Mouse (Mus musculus): ENCODE measurements around the gene Med9.
"Not testable (repeated sequence)": the region's sequence is repeated elsewhere in the genome, so short reads cannot be mapped to it uniquely, and the experiment has no call there.

Gene Med9

DNA sequence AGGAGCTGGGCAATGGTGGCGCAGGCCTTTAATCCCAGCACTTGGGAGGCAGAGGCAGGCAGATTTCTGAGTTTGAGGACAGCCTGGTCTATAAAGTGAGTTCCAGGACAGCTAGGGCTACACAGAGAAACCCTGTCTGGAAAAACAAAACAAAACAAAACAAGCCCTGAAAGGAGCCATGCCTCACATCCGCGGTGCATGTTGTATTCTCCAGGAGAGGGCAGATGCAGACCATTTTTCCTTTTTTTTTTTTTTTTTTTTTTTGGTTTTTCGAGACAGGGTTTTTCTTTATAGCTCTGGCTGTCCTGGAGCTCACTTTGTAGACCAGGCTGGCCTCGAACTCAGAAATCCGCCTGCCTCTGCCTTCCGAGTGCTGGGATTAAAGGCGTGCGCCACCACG is 3.2 kb upstream of the Med9 start:
- DNase-seq (ENCODE audit: low spot score in 2 of 2): not testable (repeated sequence)

DNA sequence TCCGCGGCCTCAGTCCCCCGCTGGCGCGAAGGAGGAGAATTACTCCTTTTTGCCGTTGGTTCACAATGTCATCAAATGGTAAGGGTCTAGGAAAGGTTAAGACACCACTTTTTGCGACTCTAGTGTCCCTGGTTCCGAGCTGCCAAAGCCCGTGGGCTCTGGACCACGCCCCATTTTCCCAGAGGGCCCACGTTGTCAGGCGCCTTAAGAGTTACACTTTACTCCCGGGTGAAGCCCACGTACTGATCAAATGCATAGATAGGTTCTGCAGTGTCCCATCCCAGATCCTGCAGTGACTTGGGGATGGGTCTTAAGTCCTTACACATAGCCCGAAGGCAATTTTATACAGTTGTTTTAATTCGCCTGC is 378 bp downstream of the Med9 start:
- DNase-seq (ENCODE audit: low spot score in 2 of 2): peak in 1 of 2 experiments; percentile 9

DNA sequence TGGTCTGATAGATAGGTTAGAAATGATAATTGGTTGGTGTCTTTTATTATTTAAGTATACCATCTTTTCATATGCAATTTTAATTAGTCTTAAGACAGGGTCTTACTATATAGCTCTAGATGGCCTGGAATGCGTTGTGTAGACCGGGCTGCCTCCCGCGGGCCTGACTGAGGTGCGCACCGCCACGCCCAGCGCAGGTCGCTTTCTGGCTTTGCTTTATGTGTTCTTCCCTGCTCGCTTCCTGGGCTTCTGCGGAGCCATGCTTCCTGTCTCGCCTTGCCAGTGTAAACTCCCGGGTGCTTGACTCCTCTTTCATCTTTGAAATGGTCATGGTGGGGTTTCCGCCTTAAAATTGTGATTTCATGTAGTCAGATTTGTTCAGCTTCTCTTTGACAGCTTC is 4.9 kb downstream of the Med9 start:
- DNase-seq (ENCODE audit: low spot score in 2 of 2): no peak

DNA sequence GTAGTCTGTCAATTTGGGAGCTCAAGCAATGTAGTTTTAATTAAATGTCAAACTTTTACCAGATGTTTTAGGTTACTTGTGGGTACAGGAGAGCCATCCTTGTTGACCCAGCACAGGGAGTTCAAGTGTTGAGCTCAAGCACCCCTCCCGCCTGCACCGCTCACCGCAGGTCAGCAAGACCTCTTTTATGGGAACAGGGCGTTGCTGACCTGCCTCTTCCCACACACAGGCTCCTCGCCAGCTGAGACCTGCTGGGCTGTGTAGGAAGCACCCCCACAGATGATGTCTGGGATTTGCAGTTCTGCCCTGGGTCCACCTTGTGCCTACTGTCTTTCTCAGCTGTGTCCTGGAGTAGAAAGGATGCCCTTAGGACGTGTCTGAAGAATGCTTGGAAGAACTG is 8.7 kb downstream of the Med9 start:
- no peak for DNase-seq (ENCODE audit: low spot score in 2 of 2)

DNA sequence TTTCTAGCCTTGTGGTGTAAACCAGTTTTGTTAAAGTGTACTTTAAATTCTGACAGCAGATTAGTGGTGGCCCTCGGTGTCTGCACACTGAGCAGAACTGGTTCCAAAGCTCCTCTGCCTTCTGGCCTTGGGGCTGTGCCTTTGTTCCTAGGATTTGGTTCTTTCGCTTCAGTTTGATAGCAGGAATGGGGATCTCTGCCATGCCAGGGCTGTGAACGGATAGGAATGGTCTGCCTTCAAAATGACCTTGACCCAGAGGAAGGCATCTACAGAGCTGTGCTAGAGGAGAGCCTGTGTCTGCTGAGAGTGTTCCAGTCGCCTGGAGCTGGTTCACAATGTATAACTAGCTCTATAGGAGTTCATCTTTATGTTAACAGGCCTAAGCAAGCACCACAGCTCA is 11.4 kb downstream of the Med9 start:
- DNase-seq (ENCODE audit: low spot score in 2 of 2): no peak

DNA sequence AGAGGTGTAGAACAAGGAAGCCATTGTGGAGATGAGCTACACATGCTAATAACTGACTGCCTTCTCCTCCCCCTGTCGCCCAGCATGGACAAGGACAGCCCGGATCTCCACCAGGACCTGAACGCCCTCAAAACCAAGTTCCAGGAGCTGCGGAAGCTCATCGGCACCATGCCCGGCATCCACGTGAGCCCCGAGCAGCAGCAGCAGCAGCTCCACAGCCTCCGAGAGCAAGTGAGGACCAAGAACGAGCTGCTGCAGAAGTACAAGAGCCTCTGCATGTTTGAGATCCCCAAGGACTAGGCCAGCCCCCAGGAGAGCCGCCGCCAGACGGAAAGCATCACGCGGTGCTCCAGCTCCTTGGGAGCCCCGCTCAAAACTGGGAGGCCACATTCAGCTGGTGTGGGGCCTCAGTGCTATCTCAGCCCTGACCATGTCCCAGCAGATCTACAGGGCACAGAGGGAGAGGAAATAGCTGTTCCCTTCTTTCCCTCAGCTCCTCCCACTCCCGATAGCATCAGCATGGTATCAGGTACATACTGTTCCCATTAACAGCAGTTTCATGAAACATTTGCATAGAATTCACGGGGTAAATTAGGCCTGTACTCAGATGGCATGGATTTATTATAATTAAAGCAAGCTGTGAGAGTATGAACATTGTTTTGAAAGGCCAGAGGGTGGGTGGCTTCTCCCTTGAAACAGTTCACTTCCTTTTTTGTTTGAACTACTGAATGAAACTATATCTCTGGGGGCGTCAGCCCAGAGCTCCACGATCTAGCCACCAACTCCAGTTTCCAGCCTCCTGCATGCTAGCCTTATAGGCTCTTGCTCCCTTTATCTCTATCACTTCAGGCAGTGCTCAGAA is 12.7 kb downstream of the Med9 start:
- DNase-seq (ENCODE audit: low spot score in 2 of 2): no peak

DNA sequence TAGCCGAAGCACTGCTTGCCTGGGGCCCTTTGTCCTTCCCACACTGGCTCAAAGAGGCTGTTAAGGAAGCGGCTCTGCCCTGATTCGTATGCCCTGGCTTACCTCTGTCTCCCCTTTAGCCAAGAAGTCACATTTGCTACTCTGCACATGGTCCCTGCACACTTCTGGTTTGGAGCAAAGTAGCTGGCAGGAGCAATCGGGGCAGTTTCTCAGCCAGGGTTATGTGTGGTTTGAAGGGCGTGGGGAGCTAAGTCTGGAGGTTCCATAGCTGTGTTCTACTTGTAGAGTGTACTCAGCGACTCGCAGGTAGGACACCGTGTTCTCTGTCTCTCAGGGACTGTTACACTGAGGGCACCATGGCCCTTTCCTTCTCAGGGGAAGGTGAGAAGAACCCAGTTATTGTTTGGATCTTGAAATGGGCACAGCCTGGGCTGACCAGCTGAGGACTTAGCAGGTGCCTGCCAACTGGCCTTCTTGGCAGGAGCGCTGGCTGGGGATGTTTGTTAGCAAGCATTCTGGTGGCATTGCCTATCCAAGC is 13.4 kb downstream of the Med9 start:
- DNase-seq (ENCODE audit: low spot score in 2 of 2): no peak

DNA sequence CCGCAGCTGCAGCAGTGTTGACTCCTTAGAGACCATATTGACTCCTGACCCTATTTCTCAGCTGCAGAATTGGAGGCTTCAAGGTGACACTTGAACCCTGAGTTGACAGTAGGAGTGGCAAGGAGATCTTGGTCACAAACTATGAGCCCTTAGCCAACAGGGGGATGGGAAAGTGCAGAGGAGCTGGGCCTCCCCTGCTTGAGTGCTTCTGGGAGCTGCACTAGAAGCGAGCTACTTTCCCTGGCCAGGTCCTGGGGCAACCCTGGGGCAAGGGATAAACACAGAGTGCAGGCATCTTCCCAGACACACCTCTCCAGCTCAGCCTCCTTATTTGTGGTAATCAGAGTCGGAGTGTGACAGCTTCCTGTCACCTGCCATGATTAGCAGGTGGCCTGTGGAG is 14.6 kb downstream of the Med9 start:
- no peak for DNase-seq (ENCODE audit: low spot score in 2 of 2)

DNA sequence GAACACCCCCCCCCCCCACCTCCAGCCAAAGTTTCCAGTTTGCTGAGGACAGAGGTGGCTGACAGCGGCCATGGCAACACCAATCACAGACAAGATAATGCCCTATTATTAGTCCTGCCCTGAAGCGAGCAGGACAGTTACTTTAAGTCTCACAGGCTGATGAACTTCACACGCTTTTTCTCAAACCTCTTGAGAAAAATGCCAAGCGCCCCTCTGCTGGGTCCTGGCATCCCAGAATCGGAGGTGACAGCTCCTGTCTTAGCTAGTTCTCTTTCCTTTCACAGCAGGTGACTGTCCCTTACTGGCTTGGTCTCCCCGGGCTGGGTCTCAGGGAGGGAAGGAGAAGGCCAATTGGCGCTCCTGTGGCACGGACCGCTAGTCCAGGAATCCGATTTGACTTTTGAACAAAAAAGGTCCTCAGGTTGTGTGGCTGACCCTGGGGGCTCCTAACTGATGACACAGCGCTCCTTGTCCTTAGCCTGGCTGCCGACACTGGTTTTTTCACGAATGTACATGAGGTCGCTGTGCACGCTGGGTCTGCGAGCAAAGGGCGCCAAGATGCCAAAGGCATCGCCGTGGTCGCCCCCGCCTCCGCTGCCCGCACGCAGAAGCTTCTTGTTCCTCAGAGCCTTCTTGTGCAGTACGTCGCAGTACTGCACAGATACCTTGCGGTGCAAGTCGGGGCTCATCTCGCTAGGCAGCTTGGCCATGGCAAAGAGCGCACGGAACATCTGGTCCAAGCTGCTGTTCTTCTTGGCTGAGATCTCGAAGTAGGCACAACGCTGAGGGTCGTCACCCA is 15.6 kb downstream of the Med9 start:
- no peak for DNase-seq (ENCODE audit: low spot score in 2 of 2)

DNA sequence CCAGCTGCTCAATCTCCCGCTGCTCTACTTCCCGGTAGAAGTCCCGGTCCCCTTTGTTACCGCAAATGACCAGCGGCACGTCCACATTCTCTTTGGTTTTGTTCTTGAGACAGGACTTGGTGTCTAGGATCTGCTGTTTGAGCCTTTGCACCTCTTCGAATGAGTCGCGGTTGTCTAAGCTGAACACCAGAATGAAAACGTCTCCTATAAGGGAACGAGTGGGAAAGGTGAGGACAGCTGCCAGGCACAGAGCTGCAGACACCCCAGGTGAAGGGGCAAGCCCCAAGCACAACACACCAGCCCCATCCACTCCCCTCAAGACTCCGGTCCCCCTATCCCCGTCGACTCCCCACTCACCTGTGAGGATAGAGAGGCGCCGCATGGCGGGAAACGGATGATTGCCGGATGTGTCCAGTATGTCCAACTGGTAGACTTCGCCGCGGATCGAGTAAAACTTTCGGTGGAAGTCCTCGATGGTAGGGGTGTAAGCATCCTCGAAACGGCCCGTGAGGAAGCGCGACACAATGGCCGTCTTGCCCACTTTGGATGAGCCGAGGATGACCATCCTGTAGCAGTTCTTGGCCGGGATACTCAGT is 16.3 kb downstream of the Med9 start:
- DNase-seq (ENCODE audit: low spot score in 2 of 2): peak in 1 of 2 experiments; percentile 8

DNA sequence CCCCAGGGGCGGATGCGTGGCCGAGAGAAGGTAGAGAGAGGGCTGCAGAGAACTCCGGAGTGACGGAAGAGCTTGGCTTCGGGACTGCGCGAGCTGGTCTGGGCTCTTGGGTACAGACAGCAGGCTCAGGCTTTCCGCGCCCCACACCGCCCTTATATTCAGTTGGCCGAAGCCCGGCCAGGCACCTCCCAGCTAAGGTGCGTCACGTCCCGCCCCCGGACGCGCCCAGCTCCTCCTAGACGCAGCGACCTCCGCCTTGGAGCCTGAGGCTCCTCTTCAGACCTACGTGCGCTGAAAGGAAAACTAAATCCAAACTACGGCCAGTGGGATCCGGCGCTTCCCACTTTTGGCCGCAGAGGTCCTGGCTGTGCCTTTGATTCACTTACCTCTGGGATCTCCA is 16.8 kb downstream of the Med9 start, which contains the start of gene Rasd1:
Gene Rasd1 (minus strand): TSS at position 127 of the 400 bp plus-strand sequence.
- peak; percentile 83 to 89 for DNase-seq (ENCODE audit: low spot score in 2 of 2)

DNA sequence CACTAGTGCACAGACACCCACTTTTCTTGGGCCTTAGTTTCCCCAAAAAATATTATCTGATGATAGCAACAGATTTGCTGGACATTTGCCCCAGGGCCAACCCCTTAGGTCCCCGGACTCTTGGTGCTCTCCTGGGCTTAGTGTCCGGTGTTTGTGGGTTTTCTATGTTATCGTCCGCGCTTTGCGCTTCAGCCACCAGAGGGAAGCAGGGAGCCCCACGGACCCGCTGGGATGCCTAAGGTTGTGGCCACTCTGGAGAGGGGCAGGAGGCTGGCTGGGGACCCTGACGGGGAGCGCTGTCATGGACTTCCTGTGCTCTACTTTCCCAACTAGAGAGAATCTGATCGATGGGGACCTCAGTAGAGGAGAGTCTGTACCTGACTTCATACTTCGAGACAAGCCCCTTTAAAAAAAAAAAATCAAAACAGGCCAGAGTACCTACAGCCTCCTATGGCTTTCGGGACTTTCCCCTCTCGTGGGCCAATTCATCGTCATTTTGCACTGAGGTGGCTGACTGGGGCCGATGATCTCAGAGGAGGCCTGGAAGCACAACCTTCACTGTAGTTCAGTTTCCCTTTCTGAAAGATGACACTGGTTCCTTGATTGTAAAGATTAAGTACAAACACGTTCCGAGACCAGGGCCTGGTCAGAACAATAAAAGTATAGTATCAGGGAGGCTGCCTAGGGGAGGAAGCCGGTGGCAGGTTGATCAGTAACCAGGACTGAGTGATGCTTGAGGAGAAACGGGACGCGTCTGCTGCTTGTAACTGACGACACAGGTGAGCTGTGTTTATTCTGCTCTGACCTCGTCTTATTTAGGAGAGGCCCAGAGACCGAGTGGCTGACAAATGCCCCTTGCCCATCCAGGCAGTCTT is 17.5 kb downstream of the Med9 start:
- peak; percentile 52 to 66 for DNase-seq (ENCODE audit: low spot score in 2 of 2)

DNA sequence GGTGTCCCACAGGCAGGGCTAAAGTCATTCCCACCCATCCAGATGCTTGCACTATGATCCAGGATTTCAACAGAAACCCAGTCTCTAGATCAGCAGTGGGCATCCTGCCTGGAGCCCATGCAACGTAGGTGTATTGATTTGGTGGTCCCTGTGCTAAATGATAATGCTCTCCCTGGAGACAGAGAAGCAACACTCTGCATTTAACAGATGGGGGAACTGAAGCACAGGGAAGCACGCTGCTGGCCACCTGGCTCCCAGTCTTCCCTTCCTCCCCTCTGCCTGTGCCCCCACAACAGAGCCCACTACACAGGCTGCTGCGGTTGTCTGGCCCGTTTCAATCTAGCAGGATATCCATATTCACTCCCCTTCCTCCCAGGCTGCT is 18.1 kb downstream of the Med9 start:
- no peak for DNase-seq (ENCODE audit: low spot score in 2 of 2)

DNA sequence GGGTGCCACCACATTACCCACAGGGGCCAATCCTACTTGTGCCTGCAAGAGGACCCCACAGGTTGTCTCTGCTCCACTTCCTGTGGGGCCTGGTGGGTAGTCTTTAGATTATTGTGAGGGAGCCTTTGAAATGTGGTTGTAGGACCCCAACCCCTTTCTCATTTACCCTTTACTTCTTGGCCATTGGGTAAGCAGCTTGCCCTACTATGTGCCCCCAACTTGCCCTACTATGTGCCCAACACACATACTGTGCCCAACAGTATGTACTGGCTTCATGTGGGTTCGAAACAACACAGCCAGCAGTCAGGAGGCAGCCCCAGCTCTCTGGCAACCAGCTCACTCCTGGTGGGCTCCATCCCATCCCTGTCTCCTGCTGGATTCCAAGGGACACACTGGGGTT is 19.8 kb downstream of the Med9 start:
- no peak for DNase-seq (ENCODE audit: low spot score in 2 of 2)

DNA sequence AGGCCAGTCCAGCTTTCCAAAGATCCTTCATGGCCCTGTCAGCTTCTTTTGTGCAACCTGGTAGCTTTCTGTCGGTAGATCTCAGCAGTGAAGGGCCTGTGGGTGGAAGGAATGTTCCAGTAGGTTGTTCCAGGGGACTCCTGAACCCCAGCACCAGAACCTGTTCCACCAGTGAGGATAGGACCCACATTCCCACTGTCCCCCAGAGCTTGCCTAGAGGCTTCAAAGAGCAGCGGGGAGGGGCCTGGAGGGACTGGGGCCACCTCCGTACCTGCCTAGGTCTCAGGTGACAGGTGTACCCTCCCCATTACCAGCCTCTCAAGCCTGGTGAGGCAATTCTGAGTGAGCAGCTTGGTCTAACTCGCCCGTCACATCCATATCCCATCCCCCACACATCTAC is 22.8 kb downstream of the Med9 start:
- no peak for DNase-seq (ENCODE audit: low spot score in 2 of 2)

DNA sequence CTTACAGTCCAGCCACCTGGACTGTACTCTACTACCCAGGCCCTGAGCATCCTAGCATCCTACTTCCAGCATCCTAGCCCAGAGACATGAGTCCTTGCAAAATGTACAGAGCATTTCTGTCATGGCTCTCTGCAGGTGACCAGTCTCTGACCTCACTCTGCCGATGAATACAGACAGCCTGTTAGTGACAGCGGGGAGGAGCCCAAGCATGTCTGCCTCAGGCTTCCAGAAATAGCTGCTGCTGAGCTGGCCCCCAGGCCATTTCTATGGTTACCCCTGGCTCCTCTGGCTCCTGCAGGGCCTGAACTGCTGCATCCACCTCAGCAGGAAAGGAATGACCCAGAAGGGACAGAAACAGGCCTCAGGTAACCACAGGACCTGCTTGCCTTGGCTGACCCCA is 23.7 kb downstream of the Med9 start:
- no peak for DNase-seq (ENCODE audit: low spot score in 2 of 2)

DNA sequence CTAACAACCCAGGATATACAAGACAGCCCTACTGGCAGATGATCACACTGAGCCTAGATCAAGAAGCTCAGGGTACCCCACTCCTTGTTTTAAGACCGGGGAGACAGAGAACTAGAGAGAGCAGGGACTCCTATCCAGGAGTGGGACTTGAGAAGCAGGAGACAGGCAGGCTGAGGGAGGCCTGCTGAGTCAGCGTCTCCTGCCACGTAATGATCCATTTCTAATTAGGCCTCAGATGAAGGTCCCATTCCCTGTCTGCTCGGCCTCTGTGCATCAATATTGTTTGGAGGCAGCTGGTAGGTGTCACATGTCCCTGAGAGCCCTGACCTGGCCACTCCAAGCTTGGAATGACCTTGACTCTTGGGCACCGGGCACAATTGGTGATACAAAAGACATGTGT is 25.4 kb downstream of the Med9 start:
- no peak for DNase-seq (ENCODE audit: low spot score in 2 of 2)

DNA sequence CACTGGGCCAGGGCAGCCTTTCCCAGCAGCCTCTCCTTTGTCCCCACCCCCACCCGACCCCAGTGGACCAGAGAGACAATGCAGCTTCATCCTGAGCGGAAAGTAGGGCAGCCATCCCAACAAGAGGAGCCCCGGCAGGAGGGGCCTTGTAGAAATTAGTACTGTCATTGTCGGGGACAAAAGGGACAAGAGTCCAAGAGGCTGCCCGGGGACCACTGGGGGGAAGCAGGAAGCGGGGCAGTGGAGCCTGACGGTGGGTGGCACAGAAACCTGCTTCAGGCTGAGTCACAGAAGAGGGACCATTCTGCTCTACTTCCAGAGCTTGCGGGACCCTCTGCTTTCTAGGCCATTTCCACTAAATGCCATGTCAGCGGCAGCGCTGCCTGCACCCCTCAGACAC is 27.2 kb downstream of the Med9 start:
- no peak for DNase-seq (ENCODE audit: low spot score in 2 of 2)

DNA sequence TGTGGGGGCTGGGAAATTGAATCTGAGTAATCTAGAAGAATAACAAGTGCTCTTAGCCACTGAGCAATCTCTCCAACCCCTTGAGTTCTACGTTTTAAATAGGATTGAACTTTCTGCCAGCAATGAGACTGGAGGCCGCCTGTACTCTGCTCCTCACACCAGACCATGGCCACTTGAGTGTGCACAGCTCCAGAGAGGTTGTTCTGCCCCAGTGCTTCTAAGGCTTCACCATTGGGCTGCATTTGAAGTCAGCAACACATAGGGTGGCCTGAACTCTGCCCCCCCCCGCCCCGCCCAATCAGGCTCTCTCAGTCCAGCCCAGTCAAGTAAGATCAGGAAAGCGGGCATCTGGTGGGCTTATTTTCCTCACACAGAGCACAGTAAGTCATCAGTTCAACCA is 29.8 kb downstream of the Med9 start:
- no peak for DNase-seq (ENCODE audit: low spot score in 2 of 2)

DNA sequence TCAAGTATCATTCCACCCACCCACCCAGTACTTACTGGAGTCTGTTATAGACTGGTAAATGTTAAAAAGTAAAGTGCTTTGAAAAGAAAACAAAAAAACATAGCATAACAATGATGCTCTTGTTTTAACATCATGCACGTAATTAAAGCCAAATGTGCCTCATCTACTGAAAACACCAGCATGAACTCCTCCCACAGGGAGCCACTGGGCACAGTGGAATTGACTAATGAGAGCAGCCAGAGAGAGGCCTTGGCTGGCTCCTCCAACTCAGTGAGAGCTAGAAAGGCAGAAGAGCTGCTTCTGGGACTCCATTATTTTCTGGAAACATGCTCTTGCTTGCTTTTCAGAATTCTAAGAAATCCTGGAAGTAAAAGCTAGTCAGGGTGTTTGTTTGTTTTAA is 41.4 kb downstream of the Med9 start:
- DNase-seq (ENCODE audit: low spot score in 2 of 2): no peak

DNA sequence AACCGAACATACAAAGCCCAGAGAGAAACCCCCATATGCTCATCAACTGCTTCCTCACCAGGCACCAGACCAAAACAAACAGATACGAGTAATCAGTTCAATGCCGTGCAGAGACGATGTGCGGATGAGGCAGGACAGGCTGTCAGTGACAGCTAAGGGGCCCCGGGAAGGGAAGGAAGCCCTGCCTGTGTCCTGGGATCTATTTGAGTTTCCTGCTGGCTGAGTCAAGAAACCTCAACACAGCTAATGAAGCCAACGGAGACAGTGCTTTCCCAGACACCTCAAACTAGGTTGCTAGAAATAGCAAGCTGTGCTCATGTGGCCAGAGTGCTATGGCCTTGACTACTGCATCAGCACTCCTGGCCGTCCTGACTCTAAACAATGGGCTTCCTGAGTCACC is 43.4 kb downstream of the Med9 start:
- no peak for DNase-seq (ENCODE audit: low spot score in 2 of 2)

All from spleen, postnatal 36 days (tissue).